In genomic region chr11:115089853-115090252, GRCm38 (mm10) we compare ENCODE assay signal across 15 mouse cellular contexts. TPM values are rescaled to one million over a fixed set of nuclear protein-coding genes. Genes with fewer than 3 reads are reported as not detected.
DNase-seq lines count a peak whose midpoint lies in the region; ATAC-seq and TF ChIP-seq lines count a peak whose summit lies in the region.
"Had no signal": no experiment of that assay in that cellular context is flagged by ENCODE, and none has a peak within 500 bp of the region (broad histone marks: within the 10 kb centered on the region; RNA-seq: fewer than 3 reads in every experiment).

No protein-coding gene starts in this region.

- H3K4me3 ChIP-seq in liver, adult 2 months (ENCODE audit: insufficient read depth, low read depth, low read length) = no peak overlapping the region
- H3K4me3 ChIP-seq in liver, embryonic 12.5 days = no peak overlapping the region
- no peak overlapping the region for H3K4me3 ChIP-seq in CH12.LX (replicated peaks in 1 of 3; ENCODE audit: low read depth in 2 of 3, low read length in 2 of 3, poor library complexity in 1 of 3)
- H3K4me3 ChIP-seq in MEL (ENCODE audit: control insufficient read depth in 1 of 2, insufficient read depth in 1 of 2, low read depth in 2 of 2, low read length in 2 of 2) = no peak overlapping the region
- H3K4me3 ChIP-seq in liver, postnatal 0 days (ENCODE audit: low read depth, low read length) = no peak overlapping the region
- H3K4me3 ChIP-seq: embryonic facial prominence, embryonic 12.5 days; hindbrain, embryonic 10.5 days had no signal

- peak; percentile 59 for TF ChIP-seq RAD21 in CH12.LX (IDR thresholded peaks at IDR 0.05; ENCODE audit: low read depth, low read length)
- peak; percentile 69 for TF ChIP-seq RAD21 in MEL (IDR thresholded peaks at IDR 0.05; ENCODE audit: low read depth, low read length)

- in situ Hi-C loops in CH12.LX (cut with MboI; ENCODE audit: low pct_ligation_motif_present, low pct_unique_long_range_greater_than_20kb, low sequenced_read_pairs) = no loop called here

- no peak overlapping the region for H3K9ac ChIP-seq in liver, adult 2 months (ENCODE audit: low read depth, low read length)
- H3K9ac ChIP-seq in liver, embryonic 12.5 days = no peak overlapping the region
- H3K9ac ChIP-seq in CH12.LX (ENCODE audit: insufficient read depth, low read depth) (no peak overlapping the region), MEL (ENCODE audit: control insufficient read depth, low read depth, low read length, poor library complexity, severe bottlenecking) (no peak overlapping the region)
- no peak overlapping the region for H3K9ac ChIP-seq in liver, postnatal 0 days (replicated peaks)
- H3K9ac ChIP-seq: embryonic facial prominence, embryonic 12.5 days had no signal

- H3K27me3 ChIP-seq in liver, adult 2 months (ENCODE audit: control insufficient read depth, insufficient read depth, low read length) = peaks cover 11% of the 10 kb centered on the region
- peaks cover 40% of the 10 kb centered on the region for H3K27me3 ChIP-seq in liver, embryonic 12.5 days (replicated peaks)
- no peaks in the 10 kb centered on the region for H3K27me3 ChIP-seq in CH12.LX (replicated peaks)
- no peaks in the 10 kb centered on the region for H3K27me3 ChIP-seq in MEL (ENCODE audit: control insufficient read depth in 1 of 2, insufficient read depth in 2 of 2, low read length in 2 of 2)
- peaks cover 22% of the 10 kb centered on the region for H3K27me3 ChIP-seq in liver, postnatal 0 days (ENCODE audit: insufficient read depth, low read length)

- no peaks in the 10 kb centered on the region for H3K79me2 ChIP-seq in liver, adult 2 months (ENCODE audit: control insufficient read depth, insufficient read depth, low read length)
- no peaks in the 10 kb centered on the region for H3K79me2 ChIP-seq in CH12.LX (replicated peaks; ENCODE audit: control insufficient read depth, extremely low read depth, insufficient read depth, poor library complexity, severe bottlenecking)
- no peaks in the 10 kb centered on the region for H3K79me2 ChIP-seq in MEL (ENCODE audit: control insufficient read depth, insufficient read depth, low read length, poor library complexity)

- H3K36me3 ChIP-seq in liver, adult 2 months (ENCODE audit: control insufficient read depth, insufficient read depth, low read length) = no peaks in the 10 kb centered on the region
- H3K36me3 ChIP-seq in liver, embryonic 12.5 days = no peaks in the 10 kb centered on the region
- H3K36me3 ChIP-seq in CH12.LX (replicated peaks in 1 of 2; ENCODE audit: control insufficient read depth in 1 of 2, insufficient read depth in 1 of 2, low read length in 1 of 2) (no peaks in the 10 kb centered on the region), MEL (ENCODE audit: control insufficient read depth in 1 of 2, insufficient read depth in 2 of 2, low read length in 2 of 2) (no peaks in the 10 kb centered on the region)
- no peaks in the 10 kb centered on the region for H3K36me3 ChIP-seq in liver, postnatal 0 days (replicated peaks; ENCODE audit: insufficient read depth, low read length)
- H3K36me3 ChIP-seq: embryonic facial prominence, embryonic 12.5 days; hindbrain, embryonic 10.5 days had no signal

- DNase-seq in liver, adult 2 months (ENCODE audit: extremely low read depth, low read depth, low spot score) = no peak
- no peak for DNase-seq in CH12.LX (ENCODE audit: extremely low read depth)
- DNase-seq in MEL (ENCODE audit: low read depth, low spot score) = peak; percentile 45
- no peak for DNase-seq in liver, postnatal 0 days
- DNase-seq in right cerebral cortex, postnatal 4 days = no peak
- DNase-seq in cerebellum, adult 18-20 months = no peak
- DNase-seq: cerebellum, adult 9-10 months; heart, adult 11 months; kidney, postnatal 10 days had no signal

- H3K4me2 ChIP-seq in liver, embryonic 12.5 days = no peak overlapping the region
- no peak overlapping the region for H3K4me2 ChIP-seq in CH12.LX (ENCODE audit: insufficient read depth, low read depth, poor library complexity, severe bottlenecking)
- no peak overlapping the region for H3K4me2 ChIP-seq in liver, postnatal 0 days (ENCODE audit: low read depth, low read length)
- H3K4me2 ChIP-seq: embryonic facial prominence, embryonic 12.5 days had no signal

- no peaks in the 10 kb centered on the region for H3K9me3 ChIP-seq in liver, embryonic 12.5 days (replicated peaks)
- H3K9me3 ChIP-seq in CH12.LX (replicated peaks; ENCODE audit: low read length) (peaks cover 15% of the 10 kb centered on the region), MEL (replicated peaks; ENCODE audit: insufficient read depth, low read length) (no peaks in the 10 kb centered on the region)
- H3K9me3 ChIP-seq in liver, postnatal 0 days (ENCODE audit: low read length) = peaks cover 9% of the 10 kb centered on the region; the same call in 1 of the 2 replicates
- H3K9me3 ChIP-seq: embryonic facial prominence, embryonic 12.5 days had no signal

- 64% methylated on average over 6 of the region's 6 CpGs for WGBS in liver, adult 2 months
- WGBS in liver, embryonic 12.5 days (ENCODE audit: insufficient replicate concordance) = 61% methylated on average over 6 of the region's 6 CpGs
- WGBS in liver, postnatal 0 days (ENCODE audit: insufficient replicate concordance) = 63% methylated on average over 6 of the region's 6 CpGs

- ATAC-seq in liver, embryonic 12.5 days = no peak
- no peak for ATAC-seq in liver, postnatal 0 days

- TF ChIP-seq EP300 in CH12.LX (IDR thresholded peaks at IDR 0.05; ENCODE audit: low read length) (no peak), MEL (IDR thresholded peaks at IDR 0.05; ENCODE audit: low read depth in 1 of 2, low read length in 2 of 2) (no peak)
- TF ChIP-seq EP300 in liver, postnatal 0 days (IDR thresholded peaks at IDR 0.05; ENCODE audit: low read depth) = no peak

- no peak overlapping the region for H3K27ac ChIP-seq in liver, adult 2 months (replicated peaks; ENCODE audit: insufficient read depth, low read depth, low read length)
- H3K27ac ChIP-seq in liver, embryonic 12.5 days = no peak overlapping the region
- H3K27ac ChIP-seq in CH12.LX (ENCODE audit: insufficient read depth, low read depth) = no peak overlapping the region
- no peak overlapping the region for H3K27ac ChIP-seq in MEL (ENCODE audit: control insufficient read depth, low read depth, low read length)
- no peak overlapping the region for H3K27ac ChIP-seq in liver, postnatal 0 days (ENCODE audit: low read depth)
- H3K27ac ChIP-seq: embryonic facial prominence, embryonic 12.5 days; hindbrain, embryonic 10.5 days had no signal

- no peak for TF ChIP-seq POLR2A in liver, adult 2 months (IDR thresholded peaks at IDR 0.05; ENCODE audit: extremely low read depth, insufficient read depth, low read length)
- no peak for TF ChIP-seq POLR2A in CH12.LX (IDR thresholded peaks at IDR 0.05; ENCODE audit: low read depth, low read length)
- TF ChIP-seq POLR2A in MEL (IDR thresholded peaks at IDR 0.05; ENCODE audit: control insufficient read depth in 1 of 2, insufficient read depth in 1 of 2, low read depth in 1 of 2, low read length in 2 of 2, poor library complexity in 1 of 2) = no peak

- dilution Hi-C loops in CH12.LX (cut with MboI; ENCODE audit: extremely low pct_ligation_motif_present, extremely low pct_unique_long_range_greater_than_20kb, low sequenced_read_pairs) = no loop called here

- TF ChIP-seq CTCF in liver, adult 2 months (IDR thresholded peaks at IDR 0.05; ENCODE audit: low read depth, low read length) = peak; percentile 69
- TF ChIP-seq CTCF in CH12.LX (conservative IDR thresholded peaks at IDR 0.05 in 1 of 2, IDR thresholded peaks at IDR 0.05 in 1 of 2; ENCODE audit: low read depth in 2 of 2, low read length in 2 of 2) (peak; percentile 69 to 93), MEL (IDR thresholded peaks at IDR 0.05 in 2 of 3, conservative IDR thresholded peaks at IDR 0.05 in 1 of 3; ENCODE audit: control insufficient read depth in 1 of 3, insufficient read depth in 1 of 3, low read depth in 2 of 3, low read length in 3 of 3, poor library complexity in 1 of 3, severe bottlenecking in 1 of 3) (peak; percentile 75 to 93 (median 89))
- TF ChIP-seq CTCF in liver, postnatal 0 days (IDR thresholded peaks at IDR 0.05; ENCODE audit: low read depth) = peak; percentile 73

- no peaks in the 10 kb centered on the region for H3K4me1 ChIP-seq in liver, adult 2 months (ENCODE audit: control insufficient read depth, insufficient read depth, low read length)
- 0 out of 2 replicates have a peak, but pooled peaks cover 8% of the 10 kb centered on the region for H3K4me1 ChIP-seq in liver, embryonic 12.5 days
- H3K4me1 ChIP-seq in CH12.LX (ENCODE audit: control insufficient read depth in 1 of 2, insufficient read depth in 2 of 2) = peaks cover 10 to 19% of the 10 kb centered on the region in 2 experiments
- H3K4me1 ChIP-seq in MEL (ENCODE audit: control insufficient read depth in 1 of 2, insufficient read depth in 2 of 2, low read length in 2 of 2) = no peaks in the 10 kb centered on the region
- H3K4me1 ChIP-seq in liver, postnatal 0 days (ENCODE audit: insufficient read depth) = peaks cover 4% of the 10 kb centered on the region; the same call in 1 of the 2 replicates

RNA-seq across cellular contexts. Expression of gene Rab37, which starts 1.4 kb away (rescaled TPM):
- total RNA-seq in liver, adult 2 months (2014; rRNA removed) = 0.09 and 0.20 TPM in 2 replicates
- polyA plus RNA-seq in liver, adult 2 months (2012; rRNA removed) = 0.16 and 0.20 TPM in 2 replicates
- polyA plus RNA-seq in liver, embryonic 12.5 days (2016; fragmentation: Nextera tagmentation; extraction: Ambion mirVana) = 4.7 and 6.1 TPM in 2 replicates
- total RNA-seq in CH12.LX (2012; rRNA removed) = 3.6 and 4.5 TPM in 2 replicates
- 2.0 and 2.2 TPM in 2 replicates for total RNA-seq in CH12.LX (2014; rRNA removed)
- polyA plus RNA-seq in CH12.LX (2012; ENCODE audit: insufficient read length, low read depth) = 2.2 and 2.3 TPM in 2 replicates
- 17.2 and 20.6 TPM in 2 replicates for total RNA-seq in MEL (2012; rRNA removed)
- 10 to 100 TPM in 1 of 2 experiments, not detected in 1; 14.6 TPM for polyA plus RNA-seq in MEL (2012; ENCODE audit: insufficient read depth in 1 of 2, insufficient read length in 2 of 2, low read depth in 1 of 2, low replicate concordance in 2 of 2, missing spikeins in 1 of 2)
- 2.5 and 3.1 TPM in 2 replicates for polyA plus RNA-seq in liver, postnatal 0 days (2015; fragmentation: Nextera tagmentation; extraction: Ambion mirVana)

RNA-seq across cellular contexts. Expression of gene Cd300e, which starts 27.9 kb away (rescaled TPM):
- total RNA-seq in liver, adult 2 months (2014; rRNA removed) = 1.4 and 1.5 TPM in 2 replicates
- polyA plus RNA-seq in liver, adult 2 months (2012; rRNA removed) = 0.52 and 1.3 TPM in 2 replicates
- 0.50 and 0.61 TPM in 2 replicates for polyA plus RNA-seq in liver, embryonic 12.5 days (2016; fragmentation: Nextera tagmentation; extraction: Ambion mirVana)
- total RNA-seq in CH12.LX (2012; rRNA removed) = not detected in 2 replicates
- not detected in 2 replicates for total RNA-seq in CH12.LX (2014; rRNA removed)
- polyA plus RNA-seq in CH12.LX (2012; ENCODE audit: insufficient read length, low read depth) = not detected in 2 replicates
- not detected in 2 replicates for total RNA-seq in MEL (2012; rRNA removed)
- polyA plus RNA-seq in MEL (2012; ENCODE audit: insufficient read depth in 1 of 2, insufficient read length in 2 of 2, low read depth in 1 of 2, low replicate concordance in 2 of 2, missing spikeins in 1 of 2) = not detected
- polyA plus RNA-seq in liver, postnatal 0 days (2015; fragmentation: Nextera tagmentation; extraction: Ambion mirVana) = 0.98 and 1.1 TPM in 2 replicates
- total RNA-seq: left cerebral cortex, postnatal 10 days had no signal
- polyA plus RNA-seq: hindbrain, embryonic 10.5 days had no signal

RNA-seq across cellular contexts. Expression of gene Cd300ld3, which starts 41.6 kb away (rescaled TPM):
- 3.7 and 4.1 TPM in 2 replicates for total RNA-seq in liver, adult 2 months (2014; rRNA removed)
- 3.3 and 5.4 TPM in 2 replicates for polyA plus RNA-seq in liver, adult 2 months (2012; rRNA removed)
- polyA plus RNA-seq in liver, embryonic 12.5 days (2016; fragmentation: Nextera tagmentation; extraction: Ambion mirVana) = 0.23 TPM in 1 of 2 replicates, not detected in the other
- total RNA-seq in CH12.LX (2012; rRNA removed) (0.17 and 0.42 TPM in 2 replicates), CH12.LX (2014; rRNA removed) (not detected in 2 replicates), MEL (2012; rRNA removed) (not detected in 2 replicates)
- polyA plus RNA-seq in CH12.LX (2012; ENCODE audit: insufficient read length, low read depth) (0.37 TPM in 1 of 2 replicates, not detected in the other), MEL (2012; ENCODE audit: insufficient read depth in 1 of 2, insufficient read length in 2 of 2, low read depth in 1 of 2, low replicate concordance in 2 of 2, missing spikeins in 1 of 2) (not detected)
- polyA plus RNA-seq in liver, postnatal 0 days (2015; fragmentation: Nextera tagmentation; extraction: Ambion mirVana) = not detected in 2 replicates
- total RNA-seq: left cerebral cortex, postnatal 10 days had no signal
- polyA plus RNA-seq: embryonic facial prominence, embryonic 12.5 days; hindbrain, embryonic 10.5 days; lung, embryonic 16.5 days; stomach, embryonic 14.5 days had no signal

RNA-seq across cellular contexts. Expression of gene Cd300lf, which starts 43.9 kb away (rescaled TPM):
- 1.2 and 1.5 TPM in 2 replicates for total RNA-seq in liver, adult 2 months (2014; rRNA removed)
- polyA plus RNA-seq in liver, adult 2 months (2012; rRNA removed) = 0.54 and 1.1 TPM in 2 replicates
- polyA plus RNA-seq in liver, embryonic 12.5 days (2016; fragmentation: Nextera tagmentation; extraction: Ambion mirVana) = 0.90 and 1.3 TPM in 2 replicates
- total RNA-seq in CH12.LX (2012; rRNA removed) = 35.3 and 36.1 TPM in 2 replicates
- 13.5 and 15.5 TPM in 2 replicates for total RNA-seq in CH12.LX (2014; rRNA removed)
- polyA plus RNA-seq in CH12.LX (2012; ENCODE audit: insufficient read length, low read depth) = 36.9 and 38.9 TPM in 2 replicates
- 0.12 and 0.26 TPM in 2 replicates for total RNA-seq in MEL (2012; rRNA removed)
- under 1 TPM in 1 of 2 experiments, not detected in 1; 0.46 TPM for polyA plus RNA-seq in MEL (2012; ENCODE audit: insufficient read depth in 1 of 2, insufficient read length in 2 of 2, low read depth in 1 of 2, low replicate concordance in 2 of 2, missing spikeins in 1 of 2)
- 8.5 and 9.3 TPM in 2 replicates for polyA plus RNA-seq in liver, postnatal 0 days (2015; fragmentation: Nextera tagmentation; extraction: Ambion mirVana)
- polyA plus RNA-seq: hindbrain, embryonic 10.5 days had no signal

RNA-seq across cellular contexts. Expression of gene Cd300ld5, which starts 52.3 kb away (rescaled TPM):
- total RNA-seq in liver, adult 2 months (2014; rRNA removed) = 0.18 TPM in 1 of 2 replicates, not detected in the other
- polyA plus RNA-seq in liver, adult 2 months (2012; rRNA removed) = 0.14 TPM in 1 of 2 replicates, not detected in the other
- not detected in 2 replicates for polyA plus RNA-seq in liver, embryonic 12.5 days (2016; fragmentation: Nextera tagmentation; extraction: Ambion mirVana)
- total RNA-seq in CH12.LX (2012; rRNA removed) (not detected in 2 replicates), CH12.LX (2014; rRNA removed) (not detected in 2 replicates), MEL (2012; rRNA removed) (not detected in 2 replicates)
- polyA plus RNA-seq in CH12.LX (2012; ENCODE audit: insufficient read length, low read depth) (not detected in 2 replicates), MEL (2012; ENCODE audit: insufficient read depth in 1 of 2, insufficient read length in 2 of 2, low read depth in 1 of 2, low replicate concordance in 2 of 2, missing spikeins in 1 of 2) (not detected)
- not detected in 2 replicates for polyA plus RNA-seq in liver, postnatal 0 days (2015; fragmentation: Nextera tagmentation; extraction: Ambion mirVana)
- total RNA-seq: left cerebral cortex, postnatal 10 days had no signal
- polyA plus RNA-seq: embryonic facial prominence, embryonic 12.5 days; hindbrain, embryonic 10.5 days; lung, embryonic 16.5 days; stomach, embryonic 14.5 days had no signal
